Mouse (Mus musculus) kidney, adult 2 months (tissue): ENCODE measurements around the gene Armc7.

Experiments
- CTCF ChIP-seq: fragments of 200-500 bp; conservative IDR thresholded peaks from 2 replicates; pipeline ENCODE4 v1.5.1; 2011; ENCODE audit warnings: low read depth, mild to moderate bottlenecking, control low read depth, low read length, moderate library complexity, mixed read lengths; ENCODE audit not compliant: insufficient read depth, insufficient read length
- POLR2A ChIP-seq: fragments of 200-500 bp; IDR thresholded peaks from one replicate; pipeline ENCODE4 v1.6.1; 2011; ENCODE audit warnings: low read depth, low read length, control low read depth

DNA sequence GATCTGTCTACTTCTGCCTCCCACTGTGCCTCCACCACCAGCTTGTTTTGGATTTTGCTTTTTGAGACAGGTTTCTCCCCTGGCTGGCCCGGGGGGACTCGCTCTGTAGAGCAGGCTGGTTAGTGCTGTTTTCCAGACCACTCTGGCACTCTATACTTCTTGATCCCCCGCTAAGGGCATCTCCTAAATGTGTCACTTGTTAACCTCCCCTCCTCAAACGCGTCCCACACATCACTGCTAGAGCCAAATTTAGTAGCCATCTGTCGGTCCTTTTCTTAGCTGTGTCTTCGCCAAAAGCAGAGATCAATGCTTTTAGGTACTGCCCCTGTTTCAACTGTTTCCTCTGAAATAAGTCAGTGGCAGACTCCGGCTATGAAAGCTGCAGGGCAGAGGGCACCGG, 43.2 kb downstream of the Armc7 start:
- no peak for TF ChIP-seq CTCF
- no peak for TF ChIP-seq POLR2A
